In genomic region chr9:62519787-62520503, GRCm38 (mm10) we compare ENCODE assay signal across 12 mouse cellular contexts. TPM values are rescaled to one million over a fixed set of nuclear protein-coding genes. Genes with fewer than 3 reads are reported as not detected.
DNase-seq lines count a peak whose midpoint lies in the region; ATAC-seq and TF ChIP-seq lines count a peak whose summit lies in the region.
"Had no signal": no experiment of that assay in that cellular context is flagged by ENCODE, and none has a peak within 500 bp of the region (broad histone marks: within the 10 kb centered on the region; RNA-seq: fewer than 3 reads in every experiment).

No protein-coding gene starts in this region.

- no peak for ATAC-seq in cerebellum, adult (ENCODE audit: insufficient number of reproducible peaks, low FRiP score, low TSS enrichment)
- no peak for ATAC-seq in hindbrain, embryonic 11.5 days (ENCODE audit: low FRiP score)
- ATAC-seq in neural tube, embryonic 15.5 days (ENCODE audit: low FRiP score), result no peak

- no peaks in the 10 kb centered on the region for H3K27me3 ChIP-seq in cerebellum, adult 2 months (ENCODE audit: control insufficient read depth, insufficient read depth, low read length)
- 0 out of 2 replicates have a peak, but pooled peaks cover 2% of the 10 kb centered on the region for H3K27me3 ChIP-seq in hindbrain, embryonic 11.5 days (ENCODE audit: control insufficient read depth, insufficient read depth, low read length)
- no peaks in the 10 kb centered on the region for H3K27me3 ChIP-seq in neural tube, embryonic 15.5 days (replicated peaks)

- H3K9me3 ChIP-seq in hindbrain, embryonic 11.5 days (ENCODE audit: control insufficient read depth, low read length), result no peaks in the 10 kb centered on the region
- no peaks in the 10 kb centered on the region for H3K9me3 ChIP-seq in neural tube, embryonic 15.5 days (replicated peaks)
- H3K9me3 ChIP-seq: megakaryocyte, embryonic 14.5 days had no signal

- no peak overlapping the region for H3K4me3 ChIP-seq in cerebellum, adult 2 months (replicated peaks; ENCODE audit: insufficient read depth, low read depth, low read length)
- no peak overlapping the region for H3K4me3 ChIP-seq in hindbrain, embryonic 11.5 days (ENCODE audit: low read depth, low read length)
- H3K4me3 ChIP-seq in neural tube, embryonic 15.5 days (replicated peaks), result no peak overlapping the region
- H3K4me3 ChIP-seq: megakaryocyte, embryonic 14.5 days had no signal

- H3K27ac ChIP-seq in cerebellum, adult 2 months (ENCODE audit: insufficient read depth, low read length), result peak overlapping the region; percentile 36
- no peak overlapping the region for H3K27ac ChIP-seq in hindbrain, embryonic 11.5 days (ENCODE audit: low read depth, low read length)
- H3K27ac ChIP-seq in neural tube, embryonic 15.5 days (replicated peaks), result peak overlapping the region; percentile 70
- H3K27ac ChIP-seq: liver, embryonic 14.5 days had no signal

- peaks cover 96% of the 10 kb centered on the region for H3K4me1 ChIP-seq in cerebellum, adult 2 months (ENCODE audit: control insufficient read depth, insufficient read depth, low read length)
- H3K4me1 ChIP-seq in hindbrain, embryonic 11.5 days (replicated peaks; ENCODE audit: control insufficient read depth, insufficient read depth, low read length), result peaks cover 24% of the 10 kb centered on the region
- peaks cover 94% of the 10 kb centered on the region for H3K4me1 ChIP-seq in neural tube, embryonic 15.5 days

- H3K36me3 ChIP-seq in hindbrain, embryonic 11.5 days (ENCODE audit: control insufficient read depth, insufficient read depth, low read length), result no peaks in the 10 kb centered on the region
- H3K36me3 ChIP-seq in neural tube, embryonic 15.5 days, result no peaks in the 10 kb centered on the region

- TF ChIP-seq CTCF in cerebellum, adult 2 months (IDR thresholded peaks at IDR 0.05; ENCODE audit: borderline replicate concordance, insufficient read depth, low read depth, low read length), result no peak

- peak; percentile 65 to 67 for DNase-seq in cerebellum, adult 2 months
- DNase-seq in right cerebral cortex, postnatal 10 days (ENCODE audit: low spot score in 2 of 2), result peak; percentile 74 to 76
- DNase-seq in right cerebral cortex, postnatal 36 days (ENCODE audit: low spot score in 2 of 2), result no peak
- no peak for DNase-seq in hindbrain, embryonic 11.5 days (ENCODE audit: low spot score)
- DNase-seq in adrenal gland, postnatal 25 days, result no peak
- DNase-seq in embryo, embryonic 9.5 days (ENCODE audit: extremely low spot score), result no peak
- DNase-seq: adrenal gland, postnatal 10 days; thymus, postnatal 36 days had no signal

- WGBS in cerebellum, adult 2 months, result 14% methylated on average over 15 of the region's 15 CpGs
- 67% methylated on average over 15 of the region's 15 CpGs for WGBS in hindbrain, embryonic 11.5 days
- whole genome bisulfite sequencing in neural tube, embryonic 15.5 days, result 54% methylated on average over 15 of the region's 15 CpGs

- no peak overlapping the region for H3K4me2 ChIP-seq in hindbrain, embryonic 11.5 days (replicated peaks; ENCODE audit: low read depth, low read length)
- H3K4me2 ChIP-seq in neural tube, embryonic 15.5 days, result no peak overlapping the region

- no peak for TF ChIP-seq POLR2A in cerebellum, adult 2 months (IDR thresholded peaks at IDR 0.05; ENCODE audit: borderline replicate concordance, insufficient read depth, low read length)

- H3K9ac ChIP-seq in hindbrain, embryonic 11.5 days (ENCODE audit: low read depth, low read length), result 0 out of 2 replicates have a peak overlapping the region, but pooled peaks have one; percentile 11
- H3K9ac ChIP-seq in neural tube, embryonic 15.5 days (replicated peaks), result no peak overlapping the region
- H3K9ac ChIP-seq: liver, embryonic 14.5 days had no signal

RNA-seq across cellular contexts. Expression of gene Coro2b, which starts 16.9 kb away (rescaled TPM):
- 210 and 244 TPM in 2 replicates for polyA plus RNA-seq in cerebellum, adult 2 months (2012; rRNA removed)
- polyA plus RNA-seq in hindbrain, embryonic 11.5 days (2014; fragmentation: Nextera tagmentation; extraction: Ambion mirVana), result 19.5 and 20.5 TPM in 2 replicates
- polyA plus RNA-seq in neural tube, embryonic 15.5 days (2015; fragmentation: Nextera tagmentation; extraction: Ambion mirVana), result 34.3 and 38.2 TPM in 2 replicates
- total RNA-seq in adrenal gland, postnatal 25 days (2021), result 16.2 and 20.4 TPM in 2 replicates

Comparison
In these comparisons a context has a peak if more than half of its experiments do, and no peak if none do; other contexts are left out.
1. DNase-seq: peak in cerebellum, adult 2 months (2 of 2) and right cerebral cortex, postnatal 10 days (2 of 2); none in right cerebral cortex, postnatal 36 days (0 of 2), hindbrain, embryonic 11.5 days (single experiment), adrenal gland, postnatal 25 days (single experiment) and embryo, embryonic 9.5 days (single experiment).